Mouse (Mus musculus) stomach, embryonic 14.5 days (tissue): Measurements from ENCODE around the gene Nek11. TPM values are rescaled to one million over a fixed set of nuclear protein-coding genes. Genes with fewer than 3 reads are reported as not detected.
A peak's percentile ranks its signal among the peaks of the same experiment; 100 is the strongest.

ENCODE experiments used
- ATAC-seq: fragments of 200-750 bp; cut with Nextera tagmentation; 2 replicates; pipeline ENCODE4 v1.8.0; 2017; ENCODE audit warnings: low read depth, moderate TSS enrichment; ENCODE audit not compliant: insufficient number of reproducible peaks, insufficient read depth, low FRiP score
- H3K27ac ChIP-seq: fragments of 300-500 bp; sonication (generic); 2 replicates; pipeline ENCODE4 v1.5.1; 2014; ENCODE audit warnings: mild to moderate bottlenecking, low read length, moderate library complexity, mixed read lengths
- H3K27me3 ChIP-seq: fragments of 300-500 bp; sonication (generic); 2 replicates; pipeline ENCODE4 v1.6.1; 2014; ENCODE audit warnings: low read length, control low read depth, mixed read lengths; ENCODE audit not compliant: control insufficient read depth, insufficient read depth
- H3K36me3 ChIP-seq: fragments of 300-500 bp; sonication (generic); 2 replicates; pipeline ENCODE4 v1.6.1; 2014; ENCODE audit warnings: mild to moderate bottlenecking, control low read depth, low read length, moderate library complexity, mixed read lengths; ENCODE audit not compliant: control insufficient read depth, insufficient read depth
- H3K4me1 ChIP-seq: fragments of 300-500 bp; sonication (generic); 2 replicates; pipeline ENCODE4 v1.6.1; 2014; ENCODE audit warnings: low read length, control low read depth, mixed read lengths; ENCODE audit not compliant: control insufficient read depth, insufficient read depth
- H3K4me2 ChIP-seq: fragments of 300-500 bp; sonication (generic); replicated peaks from 2 replicates; pipeline ENCODE4 v1.6.1; 2014; ENCODE audit warnings: low read depth, low read length, control low read depth
- H3K4me3 ChIP-seq: fragments of 300-500 bp; sonication (generic); 2 replicates; pipeline ENCODE4 v1.5.1; 2014; ENCODE audit warnings: low read depth, low read length, control low read depth
- H3K9ac ChIP-seq: fragments of 300-500 bp; sonication (generic); replicated peaks from 2 replicates; pipeline ENCODE4 v1.6.1; 2014; ENCODE audit warnings: low read depth, mild to moderate bottlenecking, control low read depth, low read length, moderate library complexity, mixed read lengths
- H3K9me3 ChIP-seq: fragments of 300-500 bp; sonication (generic); 2 replicates; pipeline ENCODE4 v1.6.1; 2016; ENCODE audit warnings: low read depth, low read length, control low read depth; ENCODE audit not compliant: control insufficient read depth
- WGBS: fragments of 180-500 bp; shearing (Covaris S2); extraction: QIAGEN DNeasy Blood & Tissue Kit; methylation state at CpG from one replicate; pipeline ENCODE4 v1.1.7; 2014; 5-methylcytosine and 5-hydroxymethylcytosine counted together
- polyA plus RNA-seq: library from polyadenylated mRNA; unstranded; fragments of >200 nt; fragmentation: Nextera tagmentation; extraction: Ambion mirVana; gene quantifications from 2 replicates; pipeline ENCODE4 v1.2.1, GENCODE M21; 2014

Nek11 gene
- polyA plus RNA-seq = 0.13 and 0.25 TPM in 2 replicates

DNA sequence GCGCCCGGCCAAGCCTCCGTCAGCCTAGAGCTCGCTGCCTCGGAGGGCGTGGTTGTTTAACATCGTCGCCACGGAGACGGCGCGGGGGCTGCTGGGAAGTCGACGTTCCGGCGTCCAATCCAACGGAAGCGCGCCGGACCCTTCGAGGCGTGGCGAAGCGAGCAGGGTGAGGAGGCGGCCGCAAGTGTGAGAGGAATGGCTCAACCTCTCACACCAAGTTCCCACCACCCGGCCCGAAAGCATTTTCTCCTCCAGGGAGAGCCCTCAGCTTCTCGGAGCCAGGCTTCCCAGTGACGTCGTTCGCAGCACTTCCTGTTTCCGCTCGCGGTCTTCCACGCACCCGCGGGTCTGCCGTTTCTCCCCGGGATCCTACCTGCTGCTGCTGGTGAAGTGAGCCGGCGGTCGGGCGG, at the start of gene Nek11, which contains the start of gene Aste1:
Gene Nek11, minus strand, starts transcription at position 307 of the 410 bp plus-strand sequence.
Gene Aste1, plus strand, starts transcription at position 175 of the 410 bp plus-strand sequence.
- Histone ChIP-seq H3K27me3 (no peaks in the 10 kb centered on the region), H3K4me3 (peak within 1 kb of the TSS; percentile 64), H3K36me3 (peaks cover 7% of the 10 kb centered on the region), H3K4me1 (0 out of 2 replicates have a peak, but pooled peaks cover 3% of the 10 kb centered on the region), H3K9me3 (no peaks in the 10 kb centered on the region), H3K4me2 (peak within 1 kb of the TSS; percentile 69), H3K27ac (peak within 1 kb of the TSS; percentile 90), H3K9ac (peak within 1 kb of the TSS; percentile 74)
- 0% methylated on average over 44 of the region's 44 CpGs for WGBS
- ATAC-seq = peak; percentile 99

DNA sequence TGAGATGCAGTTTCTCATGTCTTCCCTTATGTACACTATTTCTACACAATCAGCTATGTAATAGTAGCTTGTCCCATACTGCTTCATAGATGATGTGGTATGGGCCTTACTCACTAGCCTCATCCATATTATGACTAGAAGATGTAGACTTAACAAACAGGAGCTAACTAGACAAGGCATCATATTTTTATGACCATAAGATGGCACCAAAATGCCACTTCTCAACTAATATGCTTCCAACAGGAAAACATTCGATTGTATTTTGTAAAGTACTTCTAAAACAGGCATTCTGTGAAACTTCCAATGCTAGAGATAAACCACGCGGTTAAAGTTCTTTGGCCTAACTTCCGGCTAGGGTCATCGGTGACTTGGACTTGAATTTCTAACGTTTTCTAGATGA, 13.2 kb upstream of the Nek11 start:
- WGBS = 85% methylated on average over 6 of the region's 6 CpGs
- no peak overlapping the region for H3K9ac ChIP-seq
- H3K27ac ChIP-seq = no peak overlapping the region
- ATAC-seq = no peak
- H3K4me2 ChIP-seq = no peak overlapping the region
- H3K4me1 ChIP-seq = no peaks in the 10 kb centered on the region
- no peaks in the 10 kb centered on the region for H3K9me3 ChIP-seq
- no peak overlapping the region for H3K4me3 ChIP-seq
- peaks cover 27% of the 10 kb centered on the region for H3K36me3 ChIP-seq
- H3K27me3 ChIP-seq = no peaks in the 10 kb centered on the region

DNA sequence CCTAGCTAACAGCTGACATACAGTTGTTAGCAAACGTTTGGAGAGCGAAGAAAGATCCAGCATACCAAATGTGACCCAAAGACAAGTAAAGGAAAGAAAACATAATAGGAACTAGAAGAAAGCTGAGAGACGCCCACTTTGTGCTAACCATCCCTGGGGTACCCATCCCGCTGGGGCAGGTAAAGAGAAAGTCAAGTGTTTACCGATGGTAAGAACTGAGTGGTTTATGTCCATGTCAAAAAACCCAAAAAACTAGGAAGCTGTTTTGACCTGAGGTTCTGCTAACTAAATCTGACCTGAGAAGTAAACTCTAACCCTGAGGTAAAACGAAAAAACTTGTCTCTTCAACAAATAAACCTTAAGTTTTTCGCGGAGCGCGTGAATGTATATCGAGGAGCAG, 604 bp downstream of the Nek11 start:
- Histone ChIP-seq H3K36me3 (peaks cover 7% of the 10 kb centered on the region), H3K9ac (no peak overlapping the region), H3K4me2 (peak overlapping the region; percentile 69), H3K4me3 (peak overlapping the region; percentile 64), H3K4me1 (0 out of 2 replicates have a peak, but pooled peaks cover 3% of the 10 kb centered on the region), H3K27me3 (no peaks in the 10 kb centered on the region), H3K9me3 (no peaks in the 10 kb centered on the region), H3K27ac (no peak overlapping the region)
- WGBS = 16% methylated on average over 11 of the region's 11 CpGs
- ATAC-seq = no peak

DNA sequence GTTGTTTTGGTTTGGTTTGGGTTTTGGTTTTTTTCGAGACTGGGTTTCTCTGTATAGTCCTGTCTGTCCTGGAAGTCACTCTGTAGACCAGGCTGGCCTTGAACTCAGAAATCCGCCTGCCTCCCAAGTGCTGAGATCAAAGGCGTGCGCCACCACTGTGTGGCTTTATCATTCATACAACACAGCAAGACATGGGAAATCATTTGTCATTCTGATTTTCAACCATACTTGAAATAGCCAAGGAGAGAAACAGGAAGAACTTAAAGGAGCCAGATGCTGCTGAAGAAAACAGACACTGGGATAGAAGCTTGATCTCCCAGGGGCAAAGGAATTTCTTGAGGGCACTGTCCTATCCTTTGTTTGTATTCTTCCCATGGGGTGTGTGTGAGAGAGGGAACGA, 4.7 kb downstream of the Nek11 start:
- no peak for ATAC-seq
- no peaks in the 10 kb centered on the region for H3K4me1 ChIP-seq
- H3K4me2 ChIP-seq = no peak overlapping the region
- no peak overlapping the region for H3K4me3 ChIP-seq
- H3K9ac ChIP-seq = no peak overlapping the region
- no peak overlapping the region for H3K27ac ChIP-seq
- no peaks in the 10 kb centered on the region for H3K9me3 ChIP-seq
- H3K27me3 ChIP-seq = no peaks in the 10 kb centered on the region
- H3K36me3 ChIP-seq = no peaks in the 10 kb centered on the region
- 50% methylated on average over 5 of the region's 5 CpGs for WGBS

DNA sequence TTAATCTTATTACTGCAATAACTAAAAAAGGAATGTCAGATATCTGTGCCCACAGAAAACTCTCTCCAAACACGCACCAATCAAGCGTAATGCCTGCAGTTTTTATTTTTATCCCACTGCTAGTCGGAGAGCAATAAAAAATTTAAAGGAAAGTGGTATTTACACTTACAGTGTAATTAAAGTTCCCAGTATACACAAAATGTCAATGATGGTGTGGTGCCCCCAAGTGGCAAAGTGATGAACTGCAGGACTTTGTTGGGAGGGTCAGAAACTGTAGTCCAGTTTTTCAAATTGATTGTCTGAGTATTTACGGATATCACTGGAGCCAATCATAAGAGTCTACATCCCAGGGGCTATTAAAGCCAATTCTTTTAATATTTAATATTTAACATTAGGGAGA, 6.0 kb downstream of the Nek11 start:
- Histone ChIP-seq H3K4me2 (no peak overlapping the region), H3K27me3 (no peaks in the 10 kb centered on the region), H3K4me3 (no peak overlapping the region), H3K9me3 (no peaks in the 10 kb centered on the region), H3K9ac (no peak overlapping the region), H3K36me3 (no peaks in the 10 kb centered on the region), H3K27ac (no peak overlapping the region), H3K4me1 (no peaks in the 10 kb centered on the region)
- 9% methylated on average over 4 of the region's 4 CpGs for WGBS
- no peak for ATAC-seq

DNA sequence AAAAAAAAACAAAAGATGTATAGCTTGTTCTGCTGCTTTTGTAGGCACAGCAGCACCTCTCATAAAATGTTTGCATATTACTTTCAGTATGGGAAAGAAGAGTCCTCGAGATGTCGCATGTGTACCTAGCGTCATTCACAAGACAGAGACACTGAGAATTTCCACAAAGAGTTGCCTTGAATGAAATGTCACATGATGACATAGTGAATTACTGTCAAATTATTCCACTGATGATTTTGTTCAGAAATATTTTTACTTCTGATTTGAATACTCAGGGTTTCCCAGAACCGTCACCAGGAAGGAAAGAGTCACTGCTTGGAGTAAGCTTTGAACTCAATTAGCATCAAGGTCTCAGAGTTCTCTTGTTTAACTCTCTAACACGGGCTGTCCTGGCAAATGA, 7.9 kb downstream of the Nek11 start:
- no peaks in the 10 kb centered on the region for H3K27me3 ChIP-seq
- ATAC-seq = no peak
- no peak overlapping the region for H3K9ac ChIP-seq
- H3K9me3 ChIP-seq = no peaks in the 10 kb centered on the region
- H3K36me3 ChIP-seq = no peaks in the 10 kb centered on the region
- H3K4me2 ChIP-seq = no peak overlapping the region
- H3K27ac ChIP-seq = no peak overlapping the region
- no peak overlapping the region for H3K4me3 ChIP-seq
- H3K4me1 ChIP-seq = no peaks in the 10 kb centered on the region
- 78% methylated on average over 5 of the region's 5 CpGs for WGBS

DNA sequence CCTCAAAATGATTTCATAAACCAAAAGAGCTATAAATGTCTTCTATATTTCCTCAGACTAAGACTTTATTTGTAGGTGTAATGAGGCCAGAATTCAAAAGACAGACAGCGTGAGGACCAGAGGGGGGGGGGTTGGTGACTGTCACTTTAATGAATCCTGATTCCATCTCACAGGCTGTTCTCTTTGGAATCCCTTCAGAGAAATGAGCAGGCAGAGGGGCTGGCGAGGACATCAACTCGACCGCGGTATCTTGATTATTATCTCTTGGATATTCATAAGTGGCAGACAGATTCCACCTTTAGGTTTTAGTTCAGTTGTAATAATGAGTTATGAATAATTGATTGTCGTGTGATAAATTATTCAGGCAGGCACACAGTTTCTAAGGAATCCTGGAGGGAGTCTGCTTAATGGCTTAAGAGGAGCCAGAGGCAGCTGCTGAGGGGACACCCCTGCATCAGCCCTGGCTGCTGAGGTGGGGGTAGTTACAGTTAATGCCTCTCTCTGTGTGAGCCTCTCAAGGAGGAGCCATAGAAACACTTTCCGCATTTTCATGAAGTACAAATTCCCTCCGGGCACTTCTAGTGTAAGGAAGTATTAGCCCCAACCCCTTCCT, 15.7 kb downstream of the Nek11 start:
- Histone ChIP-seq H3K4me1 (no peaks in the 10 kb centered on the region), H3K27ac (no peak overlapping the region), H3K4me2 (no peak overlapping the region), H3K4me3 (no peak overlapping the region), H3K27me3 (no peaks in the 10 kb centered on the region), H3K36me3 (no peaks in the 10 kb centered on the region), H3K9me3 (no peaks in the 10 kb centered on the region), H3K9ac (no peak overlapping the region)
- WGBS = 84% methylated on average over 8 of the region's 8 CpGs
- no peak for ATAC-seq

DNA sequence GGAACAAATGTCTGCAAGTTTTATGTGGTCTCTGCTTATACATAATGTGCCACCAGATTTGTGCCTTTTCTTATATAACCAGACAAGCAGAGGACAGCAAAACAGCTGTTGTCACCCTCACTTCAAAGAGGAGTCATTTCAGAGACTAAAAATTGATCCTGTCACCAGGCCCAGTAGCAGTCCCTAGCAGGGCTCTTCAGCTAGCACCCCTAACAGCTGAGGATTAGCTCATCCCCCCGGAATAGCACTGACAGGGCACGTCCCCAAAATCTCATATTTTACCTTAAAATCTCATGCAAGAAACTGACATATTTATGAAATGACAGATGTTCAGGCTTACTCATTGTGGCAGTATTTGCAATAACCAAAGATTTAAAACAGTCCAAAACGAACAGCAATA, 17.7 kb downstream of the Nek11 start:
- ATAC-seq = no peak
- no peaks in the 10 kb centered on the region for H3K4me1 ChIP-seq
- no peak overlapping the region for H3K4me2 ChIP-seq
- H3K9me3 ChIP-seq = no peaks in the 10 kb centered on the region
- no peak overlapping the region for H3K9ac ChIP-seq
- 74% methylated on average over 3 of the region's 3 CpGs for WGBS
- H3K27me3 ChIP-seq = no peaks in the 10 kb centered on the region
- H3K4me3 ChIP-seq = no peak overlapping the region
- H3K36me3 ChIP-seq = no peaks in the 10 kb centered on the region
- no peak overlapping the region for H3K27ac ChIP-seq
